Mouse (Mus musculus) neural tube, embryonic 13.5 days (tissue): Measurements from ENCODE around the gene Olfr910. TPM values are rescaled to one million over a fixed set of nuclear protein-coding genes. Genes with fewer than 3 reads are reported as not detected.

Experiments
- ATAC-seq: fragments of 200-750 bp; cut with Nextera tagmentation; 2 replicates; pipeline ENCODE4 v1.8.0; 2017; ENCODE audit warnings: low read depth, mild to moderate bottlenecking, moderate TSS enrichment, moderate library complexity
- H3K27ac ChIP-seq: fragments of 300-500 bp; sonication (generic); replicated peaks from 2 replicates; pipeline ENCODE4 v1.5.1; 2015; ENCODE audit warnings: moderate library complexity, mild to moderate bottlenecking, inconsistent platforms
- H3K27me3 ChIP-seq: fragments of 300-500 bp; sonication (generic); 2 replicates; pipeline ENCODE4 v1.6.1; 2015; ENCODE audit warnings: mild to moderate bottlenecking, inconsistent platforms
- H3K36me3 ChIP-seq: fragments of 300-500 bp; sonication (generic); 2 replicates; pipeline ENCODE4 v1.6.1; 2015; ENCODE audit warnings: mild to moderate bottlenecking, inconsistent platforms
- H3K4me1 ChIP-seq: fragments of 300-500 bp; sonication (generic); replicated peaks from 2 replicates; pipeline ENCODE4 v1.6.1; 2015; ENCODE audit warnings: inconsistent platforms
- H3K4me2 ChIP-seq: fragments of 300-500 bp; sonication (generic); 2 replicates; pipeline ENCODE4 v1.6.1; 2015; ENCODE audit warnings: inconsistent platforms, mild to moderate bottlenecking, moderate library complexity
- H3K4me3 ChIP-seq: fragments of 300-500 bp; sonication (generic); 2 replicates; pipeline ENCODE4 v1.5.1; 2015; ENCODE audit warnings: mild to moderate bottlenecking, inconsistent platforms
- H3K9ac ChIP-seq: fragments of 300-500 bp; sonication (generic); 2 replicates; pipeline ENCODE4 v1.6.1; 2015; ENCODE audit warnings: moderate library complexity, mild to moderate bottlenecking, inconsistent platforms
- H3K9me3 ChIP-seq: fragments of 300-500 bp; sonication (generic); 2 replicates; pipeline ENCODE4 v1.6.1; 2016; ENCODE audit warnings: inconsistent platforms
- WGBS: fragments of 180-500 bp; shearing (Covaris S2); methylation state at CpG from one replicate; pipeline ENCODE4 v1.1.7; 2015; 5-methylcytosine and 5-hydroxymethylcytosine counted together
- polyA plus RNA-seq: library from polyadenylated mRNA; unstranded; fragments of >200 nt; fragmentation: Nextera tagmentation; extraction: Ambion mirVana; gene quantifications from 2 replicates; pipeline ENCODE4 v1.2.1, GENCODE M21; 2015

Olfr910 gene
- not detected in 2 replicates for polyA plus RNA-seq

DNA sequence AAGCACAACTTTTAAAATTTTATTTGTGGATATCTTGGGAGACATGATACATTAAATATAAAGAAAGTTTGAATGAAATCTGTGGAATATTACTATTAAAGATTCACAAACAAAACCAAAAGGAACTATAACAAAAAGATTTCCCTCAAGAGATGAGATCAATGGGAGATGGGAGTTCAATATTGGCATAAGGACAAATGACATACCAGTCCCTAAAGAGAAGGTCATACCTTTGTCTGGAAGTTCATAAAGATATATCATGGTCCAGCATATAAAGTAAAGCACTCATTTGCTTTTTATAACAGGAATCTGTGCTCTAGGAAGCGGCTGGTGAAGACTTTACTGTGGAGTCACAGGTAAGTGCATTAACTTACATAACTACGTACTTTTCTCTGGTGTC is at the start of gene Olfr910:
TSS of gene Olfr910 (plus strand) at position 301 of the 400 bp plus-strand sequence.
- H3K4me2 ChIP-seq, result no peak within 1 kb of the TSS
- no peaks in the 10 kb centered on the region for H3K4me1 ChIP-seq
- H3K9me3 ChIP-seq, result no peaks in the 10 kb centered on the region
- no peak within 1 kb of the TSS for H3K4me3 ChIP-seq
- H3K36me3 ChIP-seq, result no peaks in the 10 kb centered on the region
- no peak within 1 kb of the TSS for H3K9ac ChIP-seq
- no peak for ATAC-seq
- WGBS, result 94% methylated on average over 2 of the region's 2 CpGs
- H3K27ac ChIP-seq, result no peak within 1 kb of the TSS
- no peaks in the 10 kb centered on the region for H3K27me3 ChIP-seq

DNA sequence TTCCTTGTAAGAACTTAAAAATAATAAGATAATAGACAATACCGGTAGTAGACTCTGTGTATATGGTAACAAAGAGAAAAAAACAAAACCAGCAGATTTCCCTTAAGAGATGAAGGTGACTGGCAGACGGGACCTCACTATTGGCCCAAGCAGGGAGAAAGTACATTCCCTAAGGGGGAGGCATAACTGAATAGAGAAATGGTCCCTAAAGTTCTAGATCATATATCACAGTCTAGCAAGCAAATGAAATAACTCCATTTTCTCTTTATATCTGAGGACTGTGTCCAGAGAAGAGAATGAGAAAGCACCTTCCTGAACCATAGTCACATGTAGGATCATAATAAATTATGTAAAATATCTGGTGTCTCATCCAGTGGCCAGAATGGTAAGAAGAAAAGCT is 42.1 kb upstream of the Olfr910 start, which contains the start of gene Olfr907:
TSS of gene Olfr907 (plus strand) at position 301 of the 400 bp plus-strand sequence.
- Histone ChIP-seq H3K4me1 (no peaks in the 10 kb centered on the region), H3K36me3 (no peaks in the 10 kb centered on the region), H3K4me2 (no peak within 1 kb of the TSS), H3K9me3 (no peaks in the 10 kb centered on the region), H3K4me3 (no peak within 1 kb of the TSS), H3K9ac (no peak within 1 kb of the TSS), H3K27me3 (no peaks in the 10 kb centered on the region), H3K27ac (no peak within 1 kb of the TSS)
- WGBS, result 86% methylated on average over 2 of the region's 2 CpGs
- ATAC-seq, result no peak

GRCm38 (mm10) chr9:38512353-38512752 is 25.3 kb upstream of the Olfr910 start:
- 68% methylated on average over 2 of the region's 2 CpGs for WGBS
- Histone ChIP-seq H3K4me1 (no peaks in the 10 kb centered on the region), H3K9ac (no peak overlapping the region), H3K9me3 (no peaks in the 10 kb centered on the region), H3K36me3 (no peaks in the 10 kb centered on the region), H3K27ac (no peak overlapping the region), H3K4me2 (no peak overlapping the region), H3K4me3 (no peak overlapping the region), H3K27me3 (no peaks in the 10 kb centered on the region)
- ATAC-seq, result no peak

DNA sequence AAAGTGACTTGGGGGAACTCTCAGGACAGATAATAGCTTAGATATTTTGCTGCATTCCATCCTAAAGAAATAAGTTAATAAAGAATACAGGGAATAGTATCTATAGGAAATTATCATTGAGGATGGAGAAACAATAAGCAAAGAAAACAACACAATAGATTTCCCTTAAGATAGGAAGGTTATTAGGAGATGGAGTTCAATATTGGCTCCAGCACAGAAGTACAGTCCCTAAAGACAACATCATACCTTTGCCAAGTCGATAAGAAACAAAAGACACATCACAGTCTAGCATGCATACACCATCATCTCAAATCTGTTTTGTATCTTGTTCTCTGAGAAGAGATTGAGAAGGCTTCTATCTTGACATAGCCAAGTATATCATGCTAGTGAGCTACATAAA is 16.4 kb upstream of the Olfr910 start, which contains the start of gene Olfr911-ps1:
TSS of gene Olfr911-ps1 (plus strand) at position 301 of the 400 bp plus-strand sequence.
- no peaks in the 10 kb centered on the region for H3K36me3 ChIP-seq
- WGBS, result 81% methylated on average over 1 of the region's 1 CpGs
- no peak within 1 kb of the TSS for H3K4me3 ChIP-seq
- H3K27me3 ChIP-seq, result no peaks in the 10 kb centered on the region
- no peak within 1 kb of the TSS for H3K4me2 ChIP-seq
- no peaks in the 10 kb centered on the region for H3K9me3 ChIP-seq
- ATAC-seq, result no peak
- no peak within 1 kb of the TSS for H3K9ac ChIP-seq
- no peak within 1 kb of the TSS for H3K27ac ChIP-seq
- no peaks in the 10 kb centered on the region for H3K4me1 ChIP-seq

- no peak for ATAC-seq
- Histone ChIP-seq H3K36me3 (no peaks in the 10 kb centered on the region), H3K27ac (no peak within 1 kb of the TSS), H3K4me2 (no peak within 1 kb of the TSS), H3K4me3 (no peak within 1 kb of the TSS), H3K9ac (no peak within 1 kb of the TSS), H3K9me3 (no peaks in the 10 kb centered on the region), H3K4me1 (no peaks in the 10 kb centered on the region), H3K27me3 (no peaks in the 10 kb centered on the region)
- 85% methylated on average over 1 of the region's 1 CpGs for WGBS
Measured at GRCm38 (mm10) chr9:38579878-38580277, 42.2 kb downstream of the Olfr910 start, which contains the start of gene Olfr912. Gene Olfr912 (plus strand): TSS chr9:38580178.

Other genes starting within 250 kb of the Olfr910 start
- gene Olfr896-ps1, start 246.7 kb upstream of the Olfr910 start, polyA plus RNA-seq, result not detected in 2 replicates
- not detected in 2 replicates for gene Olfr25, start 208.8 kb upstream of the Olfr910 start, polyA plus RNA-seq
- gene Olfr898, start 189.4 kb upstream of the Olfr910 start, polyA plus RNA-seq, result not detected in 2 replicates
- gene Olfr250, start 171.0 kb upstream of the Olfr910 start, polyA plus RNA-seq, result not detected in 2 replicates
- gene Olfr251, start 160.8 kb upstream of the Olfr910 start, polyA plus RNA-seq, result not detected in 2 replicates
- not detected in 2 replicates for gene Olfr147, start 136.2 kb upstream of the Olfr910 start, polyA plus RNA-seq
- gene Olfr901, start 108.4 kb upstream of the Olfr910 start, polyA plus RNA-seq, result not detected in 2 replicates
- gene Olfr902, start 90.2 kb upstream of the Olfr910 start, polyA plus RNA-seq, result not detected in 2 replicates
- not detected in 2 replicates for gene Olfr904, start 74.7 kb upstream of the Olfr910 start, polyA plus RNA-seq
- gene Olfr905, start 66.7 kb upstream of the Olfr910 start, polyA plus RNA-seq, result not detected in 2 replicates
- not detected in 2 replicates for gene Olfr906, start 50.8 kb upstream of the Olfr910 start, polyA plus RNA-seq
- not detected in 2 replicates for gene Olfr907, start 42.0 kb upstream of the Olfr910 start, polyA plus RNA-seq
- gene Olfr911-ps1, start 16.3 kb upstream of the Olfr910 start, polyA plus RNA-seq, result not detected in 2 replicates
- gene Olfr912, start 42.3 kb downstream of the Olfr910 start, polyA plus RNA-seq, result not detected in 2 replicates
- gene Olfr913, start 54.9 kb downstream of the Olfr910 start, polyA plus RNA-seq, result not detected in 2 replicates
- not detected in 2 replicates for gene Olfr914, start 67.3 kb downstream of the Olfr910 start, polyA plus RNA-seq
- gene Olfr916, start 122.0 kb downstream of the Olfr910 start, polyA plus RNA-seq, result not detected in 2 replicates
- gene Olfr917, start 128.0 kb downstream of the Olfr910 start, polyA plus RNA-seq, result not detected in 2 replicates
- gene Olfr918, start 136.8 kb downstream of the Olfr910 start, polyA plus RNA-seq, result not detected in 2 replicates
- not detected in 2 replicates for gene Olfr919, start 165.8 kb downstream of the Olfr910 start, polyA plus RNA-seq
- gene Vwa5a, start 180.4 kb downstream of the Olfr910 start, polyA plus RNA-seq, result 9.8 and 10.0 TPM in 2 replicates
- gene Olfr920, start 214.4 kb downstream of the Olfr910 start, polyA plus RNA-seq, result not detected in 2 replicates
- not detected in 2 replicates for gene Olfr921, start 235.2 kb downstream of the Olfr910 start, polyA plus RNA-seq